Mouse (Mus musculus): ENCODE data around the gene Plekhg1.

DNA sequence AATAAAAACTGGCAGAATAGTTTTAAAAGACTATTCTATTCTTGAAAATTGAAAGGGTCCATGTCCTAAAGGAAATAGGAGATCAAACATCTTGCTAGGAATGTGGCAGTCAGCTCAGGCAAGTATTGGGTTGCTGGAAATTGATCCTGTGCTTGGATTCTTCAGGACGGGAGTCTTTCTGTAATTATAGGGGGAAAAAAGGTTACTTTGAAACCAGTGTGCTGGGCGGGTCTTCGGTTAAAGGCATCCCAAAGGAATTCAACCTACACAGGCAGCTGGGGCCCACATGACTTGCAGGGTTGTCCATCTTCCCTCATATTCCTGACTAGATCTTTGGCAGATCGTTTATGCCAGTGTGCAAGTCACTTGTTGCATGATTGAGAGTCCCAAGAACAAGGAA, 9.8 kb upstream of the Plekhg1 start:
- TF ChIP-seq CTCF (IDR thresholded peaks at IDR 0.05; ENCODE audit: borderline replicate concordance, control insufficient read depth, extremely low read depth, insufficient read depth, low read length, poor library complexity) (no peak), POLR2A (IDR thresholded peaks at IDR 0.05; ENCODE audit: control insufficient read depth, extremely low read depth, insufficient read depth, low read length, poor library complexity) (no peak)

Data from thymus, adult 2 months (tissue).